ENCODE assay signal across 13 mouse cellular contexts in the genomic region with DNA sequence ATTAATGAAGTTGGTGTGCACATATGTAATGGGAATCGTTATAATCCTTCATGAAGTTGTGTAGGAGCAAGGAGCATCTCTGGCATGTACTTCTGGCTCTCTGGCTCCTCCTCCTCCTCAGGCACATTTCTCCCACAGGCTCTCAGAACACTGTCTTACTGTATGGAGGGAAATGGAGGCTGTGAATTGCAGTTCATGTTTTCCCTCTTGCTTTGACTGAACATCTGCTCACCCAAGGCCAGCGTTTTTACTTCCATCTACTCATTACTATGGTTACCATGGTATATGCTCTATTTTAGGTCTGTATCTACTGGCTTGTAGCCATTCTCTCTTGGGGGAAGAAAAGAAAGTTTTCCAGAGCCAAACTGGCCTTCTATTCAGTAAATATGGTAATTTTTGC.
A peak's percentile ranks its signal among the peaks of the same experiment; 100 is the strongest.
DNase-seq lines count a peak whose midpoint lies in the region; ATAC-seq lines count a peak whose summit lies in the region.
"Had no signal": no experiment of that assay in that cellular context is flagged by ENCODE, and none has a peak within 500 bp of the region (broad histone marks: within the 10 kb centered on the region; RNA-seq: fewer than 3 reads in every experiment).

No protein-coding gene starts in this region.

- H3K27ac ChIP-seq in forebrain, embryonic 16.5 days (ENCODE audit: low read length): no peak overlapping the region
- H3K27ac ChIP-seq in neural tube, embryonic 15.5 days (replicated peaks): no peak overlapping the region
- H3K27ac ChIP-seq: limb, embryonic 13.5 days; lung, embryonic 15.5 days had no signal

- peak; percentile 91 for ATAC-seq in forebrain, embryonic 16.5 days
- peak; percentile 68 for ATAC-seq in neural tube, embryonic 15.5 days (ENCODE audit: low FRiP score)
- ATAC-seq: intestine, postnatal 0 days had no signal

- H3K27me3 ChIP-seq in forebrain, embryonic 16.5 days (replicated peaks; ENCODE audit: control insufficient read depth, insufficient read depth, low read length): no peaks in the 10 kb centered on the region
- H3K27me3 ChIP-seq in neural tube, embryonic 15.5 days (replicated peaks): no peaks in the 10 kb centered on the region
- H3K27me3 ChIP-seq: limb, embryonic 13.5 days; lung, embryonic 15.5 days had no signal

- intact Hi-C loops in left cerebral cortex, postnatal 4 days (cut with DNase I): no loop called here
- intact Hi-C loops in left cerebral cortex, postnatal 14 days (cut with DNase I): loop anchor here (10.0 kb wide), 1 partner anchor 132 kb away; no protein-coding TSS in a partner anchor

- 0 out of 2 replicates have a peak, but pooled peaks cover 2% of the 10 kb centered on the region for H3K4me1 ChIP-seq in forebrain, embryonic 16.5 days (replicated peaks; ENCODE audit: control insufficient read depth, insufficient read depth, low read length)
- no peaks in the 10 kb centered on the region for H3K4me1 ChIP-seq in neural tube, embryonic 15.5 days
- H3K4me1 ChIP-seq: limb, embryonic 13.5 days; lung, embryonic 15.5 days had no signal

- H3K9ac ChIP-seq in forebrain, embryonic 16.5 days (replicated peaks; ENCODE audit: low read depth, low read length): no peak overlapping the region
- H3K9ac ChIP-seq in neural tube, embryonic 15.5 days (replicated peaks): no peak overlapping the region
- H3K9ac ChIP-seq: limb, embryonic 13.5 days; lung, embryonic 15.5 days had no signal

- H3K36me3 ChIP-seq in forebrain, embryonic 16.5 days (ENCODE audit: control insufficient read depth, insufficient read depth): no peaks in the 10 kb centered on the region
- H3K36me3 ChIP-seq in neural tube, embryonic 15.5 days: no peaks in the 10 kb centered on the region
- H3K36me3 ChIP-seq: limb, embryonic 13.5 days; lung, embryonic 15.5 days had no signal

- DNase-seq in left cerebral cortex, adult 11 months (ENCODE audit: low spot score): peak; percentile 14
- DNase-seq in left cerebral cortex, postnatal 4 days: no peak
- DNase-seq in left cerebral cortex, postnatal 14 days (ENCODE audit: low spot score in 2 of 2): peak; percentile 16 to 46
- DNase-seq in cerebellum, postnatal 10 days: no peak
- no peak for DNase-seq in heart, postnatal 4 days
- no peak for DNase-seq in thymus, postnatal 25 days
- DNase-seq: cerebellum, postnatal 36 days; thymus, adult 2 months had no signal

- no peak overlapping the region for H3K4me2 ChIP-seq in forebrain, embryonic 16.5 days (ENCODE audit: low read length)
- no peak overlapping the region for H3K4me2 ChIP-seq in neural tube, embryonic 15.5 days
- H3K4me2 ChIP-seq: limb, embryonic 13.5 days; lung, embryonic 15.5 days had no signal

- no peak overlapping the region for H3K4me3 ChIP-seq in forebrain, embryonic 16.5 days (replicated peaks; ENCODE audit: low read length)
- H3K4me3 ChIP-seq in neural tube, embryonic 15.5 days (replicated peaks): no peak overlapping the region
- H3K4me3 ChIP-seq: limb, embryonic 13.5 days; lung, embryonic 15.5 days had no signal

- H3K9me3 ChIP-seq in forebrain, embryonic 16.5 days (ENCODE audit: control insufficient read depth, low read length): no peaks in the 10 kb centered on the region
- H3K9me3 ChIP-seq in neural tube, embryonic 15.5 days (replicated peaks): no peaks in the 10 kb centered on the region
- H3K9me3 ChIP-seq: limb, embryonic 13.5 days; lung, embryonic 15.5 days had no signal

- WGBS in forebrain, embryonic 16.5 days: 13% methylated on average over 2 of the region's 2 CpGs
- WGBS in neural tube, embryonic 15.5 days: 52% methylated on average over 2 of the region's 2 CpGs

Comparison
In these comparisons a context has a peak if more than half of its experiments do, and no peak if none do; other contexts are left out.
1. DNase-seq: peak in left cerebral cortex, adult 11 months (single experiment) and left cerebral cortex, postnatal 14 days (2 of 2); none in left cerebral cortex, postnatal 4 days (single experiment), cerebellum, postnatal 10 days (0 of 2), heart, postnatal 4 days (single experiment) and thymus, postnatal 25 days (single experiment).